Mouse (Mus musculus): ENCODE results near the gene Brf1.

DNA sequence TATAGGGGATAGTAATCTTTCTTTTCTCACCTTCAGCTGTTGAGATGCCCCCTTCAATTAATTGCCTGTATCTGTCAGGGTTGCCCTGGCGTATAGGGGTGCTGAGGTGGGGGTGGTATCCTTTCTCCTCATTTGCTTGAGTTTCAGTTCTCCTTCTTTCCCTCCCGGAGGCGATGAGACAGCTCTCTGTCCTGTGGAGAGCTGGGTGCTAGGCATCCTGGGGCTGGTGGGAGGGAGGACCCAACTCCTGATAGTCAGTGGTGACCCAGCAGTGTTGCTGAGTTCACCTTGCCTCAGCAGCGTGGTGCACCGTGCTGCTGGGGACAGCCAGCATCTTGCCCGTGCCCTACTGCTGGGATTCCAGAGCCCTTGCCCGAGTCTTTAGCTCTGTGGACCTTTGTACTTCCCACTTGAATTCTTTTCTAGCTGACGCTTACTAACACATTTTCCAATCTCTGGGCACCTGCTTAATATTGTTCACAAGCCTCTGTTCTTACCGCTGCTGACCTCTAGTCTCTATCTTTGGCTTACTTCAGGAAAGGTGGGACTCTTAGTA is 17.0 kb upstream of the Brf1 start:
- TF ChIP-seq GATA1 (IDR thresholded peaks at IDR 0.05; ENCODE audit: borderline replicate concordance, low read length) (no peak), FLI1 (IDR thresholded peaks at IDR 0.05; ENCODE audit: low read length) (no peak)
